Mouse (Mus musculus): ENCODE measurements at regions not wholly inside any gene's neighbourhood (a gene's known extent, or its start where the extent isn't known, plus 50 kb on each side); places are given as distances from the start of the nearest gene placed in this dataset.

DNA sequence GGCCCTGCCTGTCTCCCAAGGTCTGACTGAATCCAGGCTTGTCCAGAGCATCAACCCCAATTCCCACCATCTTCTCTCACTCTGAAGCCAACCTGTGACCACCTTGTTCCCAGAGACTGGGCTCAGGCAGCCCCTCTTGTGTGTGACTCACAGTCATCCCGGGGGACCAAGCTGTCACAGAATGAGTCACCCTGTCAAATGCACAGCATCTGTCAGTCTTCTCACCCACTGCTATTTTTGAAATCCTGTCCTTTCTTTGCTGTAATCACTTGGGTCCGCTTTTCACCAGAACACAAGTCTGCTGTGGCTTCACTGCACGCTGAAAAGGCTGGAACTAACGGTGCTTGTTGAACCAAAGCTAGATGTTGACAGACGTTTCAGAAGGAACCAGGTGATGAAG, 63.3 kb upstream of the Lrpap1 start:
- Histone ChIP-seq H3K4me3 (ENCODE audit: low read depth, low read length) (no peak overlapping the region), H3K4me1 (replicated peaks; ENCODE audit: control insufficient read depth, insufficient read depth) (no peaks in the 10 kb centered on the region), H3K27ac (replicated peaks) (no peak overlapping the region), H3K4me2 (replicated peaks; ENCODE audit: low read depth) (no peak overlapping the region), H3K9me3 (ENCODE audit: control insufficient read depth, low read length) (no peaks in the 10 kb centered on the region), H3K27me3 (ENCODE audit: control insufficient read depth, insufficient read depth, low read length) (no peaks in the 10 kb centered on the region), H3K36me3 (ENCODE audit: control insufficient read depth, insufficient read depth, low read length) (no peaks in the 10 kb centered on the region), H3K9ac (ENCODE audit: low read length) (no peak overlapping the region)
- WGBS, result 71% methylated on average over 5 of the region's 5 CpGs
- DNase-seq (ENCODE audit: low spot score) (no peak), ATAC-seq (ENCODE audit: low FRiP score, low TSS enrichment) (no peak)
- TF ChIP-seq CTCF (IDR thresholded peaks at IDR 0.05; ENCODE audit: low read depth), result no peak
- TF ChIP-seq EP300 (optimal IDR thresholded peaks at IDR 0.05), result no peak

DNA sequence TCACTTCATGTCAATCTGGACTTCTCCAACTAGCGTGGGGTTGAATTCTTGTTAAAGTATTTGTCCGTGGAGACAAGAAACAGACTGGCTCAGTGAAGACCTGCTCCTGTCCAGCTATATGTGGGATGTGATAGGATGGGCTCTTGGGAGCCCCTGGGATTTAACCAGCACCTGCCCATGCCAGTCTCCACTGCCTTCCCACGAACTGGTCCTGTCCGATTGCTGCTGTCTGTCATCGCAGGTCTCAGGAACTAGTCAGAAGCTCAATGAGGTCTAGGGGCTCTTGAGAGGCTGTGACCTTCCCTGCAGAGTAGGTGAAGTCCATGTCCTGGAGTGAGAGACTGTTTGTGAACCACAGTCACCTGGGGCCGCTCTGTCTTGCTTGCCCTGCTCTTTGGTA, 62.8 kb upstream of the Lrpap1 start:
- TF ChIP-seq EP300 (optimal IDR thresholded peaks at IDR 0.05), result no peak
- TF ChIP-seq CTCF (IDR thresholded peaks at IDR 0.05; ENCODE audit: low read depth), result no peak
- Histone ChIP-seq H3K9me3 (ENCODE audit: control insufficient read depth, low read length) (no peaks in the 10 kb centered on the region), H3K9ac (ENCODE audit: low read length) (no peak overlapping the region), H3K4me3 (ENCODE audit: low read depth, low read length) (no peak overlapping the region), H3K36me3 (ENCODE audit: control insufficient read depth, insufficient read depth, low read length) (no peaks in the 10 kb centered on the region), H3K4me1 (replicated peaks; ENCODE audit: control insufficient read depth, insufficient read depth) (no peaks in the 10 kb centered on the region), H3K4me2 (replicated peaks; ENCODE audit: low read depth) (no peak overlapping the region), H3K27me3 (ENCODE audit: control insufficient read depth, insufficient read depth, low read length) (no peaks in the 10 kb centered on the region), H3K27ac (replicated peaks) (no peak overlapping the region)
- DNase-seq (ENCODE audit: low spot score), result no peak
- WGBS, result 85% methylated on average over 6 of the region's 6 CpGs
- ATAC-seq (ENCODE audit: low FRiP score, low TSS enrichment), result no peak

DNA sequence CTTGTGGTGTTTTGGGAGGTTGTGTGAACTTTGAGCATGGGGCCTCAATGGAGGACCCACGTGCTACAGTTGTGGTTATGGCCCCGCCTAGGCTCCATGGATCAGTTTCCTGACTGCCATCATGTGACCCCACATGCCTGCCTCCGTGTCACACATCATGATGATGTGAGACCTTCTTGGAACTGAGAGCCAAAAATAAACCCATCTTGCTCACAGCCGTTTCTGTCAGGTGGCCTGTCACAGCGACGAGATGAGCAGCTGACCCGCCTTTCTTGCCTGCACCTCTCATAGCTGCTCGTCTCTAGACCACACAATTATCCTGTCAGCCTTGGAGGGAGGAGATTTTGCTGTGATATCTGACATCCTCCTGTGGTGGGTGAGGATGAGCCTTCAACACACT, 60.4 kb upstream of the Lrpap1 start:
- H3K27ac ChIP-seq (replicated peaks), result no peak overlapping the region
- H3K36me3 ChIP-seq (ENCODE audit: control insufficient read depth, insufficient read depth, low read length), result no peaks in the 10 kb centered on the region
- no peaks in the 10 kb centered on the region for H3K9me3 ChIP-seq (ENCODE audit: control insufficient read depth, low read length)
- H3K4me1 ChIP-seq (replicated peaks; ENCODE audit: control insufficient read depth, insufficient read depth), result no peaks in the 10 kb centered on the region
- H3K4me3 ChIP-seq (ENCODE audit: low read depth, low read length), result no peak overlapping the region
- TF ChIP-seq EP300 (optimal IDR thresholded peaks at IDR 0.05) (no peak), CTCF (IDR thresholded peaks at IDR 0.05; ENCODE audit: low read depth) (no peak)
- DNase-seq (ENCODE audit: low spot score) (no peak), ATAC-seq (ENCODE audit: low FRiP score, low TSS enrichment) (no peak)
- no peak overlapping the region for H3K9ac ChIP-seq (ENCODE audit: low read length)
- 73% methylated on average over 8 of the region's 8 CpGs for WGBS
- no peaks in the 10 kb centered on the region for H3K27me3 ChIP-seq (ENCODE audit: control insufficient read depth, insufficient read depth, low read length)
- H3K4me2 ChIP-seq (replicated peaks; ENCODE audit: low read depth), result no peak overlapping the region

DNA sequence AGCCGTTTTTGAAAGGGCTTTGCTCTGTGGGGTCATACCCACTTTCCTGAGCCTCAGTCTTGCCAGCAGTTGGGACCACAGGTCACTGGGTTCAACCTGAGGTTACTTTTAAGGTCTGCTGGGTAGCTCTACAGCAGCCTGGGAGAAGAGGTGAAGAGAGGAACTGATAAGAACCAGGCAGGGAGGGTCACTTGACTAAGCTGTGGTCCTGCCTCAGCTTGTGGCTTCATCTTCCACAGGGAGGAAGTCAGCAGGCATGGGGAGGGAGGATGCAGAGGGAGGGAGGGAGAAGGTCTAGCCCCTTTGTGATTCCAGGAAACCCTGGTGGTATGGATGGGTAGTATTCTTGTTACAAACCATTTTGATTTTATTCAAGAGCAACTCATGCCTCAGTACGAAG, 59.9 kb upstream of the Lrpap1 start:
- H3K4me1 ChIP-seq (replicated peaks; ENCODE audit: control insufficient read depth, insufficient read depth), result no peaks in the 10 kb centered on the region
- no peak overlapping the region for H3K4me3 ChIP-seq (ENCODE audit: low read depth, low read length)
- no peak for TF ChIP-seq CTCF (IDR thresholded peaks at IDR 0.05; ENCODE audit: low read depth)
- TF ChIP-seq EP300 (optimal IDR thresholded peaks at IDR 0.05), result no peak
- no peak overlapping the region for H3K27ac ChIP-seq (replicated peaks)
- no peak for ATAC-seq (ENCODE audit: low FRiP score, low TSS enrichment)
- H3K9ac ChIP-seq (ENCODE audit: low read length), result no peak overlapping the region
- no peaks in the 10 kb centered on the region for H3K27me3 ChIP-seq (ENCODE audit: control insufficient read depth, insufficient read depth, low read length)
- 59% methylated on average over 2 of the region's 2 CpGs for WGBS
- DNase-seq (ENCODE audit: low spot score), result no peak
- no peaks in the 10 kb centered on the region for H3K9me3 ChIP-seq (ENCODE audit: control insufficient read depth, low read length)
- no peaks in the 10 kb centered on the region for H3K36me3 ChIP-seq (ENCODE audit: control insufficient read depth, insufficient read depth, low read length)
- H3K4me2 ChIP-seq (replicated peaks; ENCODE audit: low read depth), result no peak overlapping the region

DNA sequence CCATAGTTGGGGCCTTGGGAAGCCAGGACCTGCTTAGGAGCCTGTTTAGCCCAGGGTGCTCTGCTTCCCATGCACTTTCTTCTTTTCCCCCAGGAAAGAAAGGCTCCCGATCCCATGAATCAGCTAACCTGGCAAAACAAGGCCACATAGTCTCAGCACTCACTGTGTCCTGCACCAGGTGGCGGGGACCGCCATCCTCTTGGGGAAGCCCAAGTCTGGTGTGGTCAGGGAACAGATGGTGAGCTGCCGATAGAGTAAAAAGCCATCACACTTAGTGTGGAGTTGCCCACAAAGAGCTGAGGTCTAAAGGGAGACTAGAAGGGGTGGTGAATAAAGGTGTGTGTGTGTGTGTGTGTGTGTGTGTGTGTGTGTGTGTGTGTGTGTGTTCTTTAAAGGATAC, 57.0 kb upstream of the Lrpap1 start:
- no peak overlapping the region for H3K4me2 ChIP-seq (replicated peaks; ENCODE audit: low read depth)
- no peak overlapping the region for H3K27ac ChIP-seq (replicated peaks)
- TF ChIP-seq EP300 (optimal IDR thresholded peaks at IDR 0.05) (no peak), CTCF (IDR thresholded peaks at IDR 0.05; ENCODE audit: low read depth) (no peak)
- H3K9ac ChIP-seq (ENCODE audit: low read length), result no peak overlapping the region
- WGBS, result 87% methylated on average over 4 of the region's 4 CpGs
- DNase-seq (ENCODE audit: low spot score) (no peak), ATAC-seq (ENCODE audit: low FRiP score, low TSS enrichment) (no peak)
- H3K4me1 ChIP-seq (replicated peaks; ENCODE audit: control insufficient read depth, insufficient read depth), result 0 out of 2 replicates have a peak, but pooled peaks cover 2% of the 10 kb centered on the region
- no peaks in the 10 kb centered on the region for H3K27me3 ChIP-seq (ENCODE audit: control insufficient read depth, insufficient read depth, low read length)
- H3K4me3 ChIP-seq (ENCODE audit: low read depth, low read length), result no peak overlapping the region
- no peaks in the 10 kb centered on the region for H3K9me3 ChIP-seq (ENCODE audit: control insufficient read depth, low read length)
- H3K36me3 ChIP-seq (ENCODE audit: control insufficient read depth, insufficient read depth, low read length), result no peaks in the 10 kb centered on the region

DNA sequence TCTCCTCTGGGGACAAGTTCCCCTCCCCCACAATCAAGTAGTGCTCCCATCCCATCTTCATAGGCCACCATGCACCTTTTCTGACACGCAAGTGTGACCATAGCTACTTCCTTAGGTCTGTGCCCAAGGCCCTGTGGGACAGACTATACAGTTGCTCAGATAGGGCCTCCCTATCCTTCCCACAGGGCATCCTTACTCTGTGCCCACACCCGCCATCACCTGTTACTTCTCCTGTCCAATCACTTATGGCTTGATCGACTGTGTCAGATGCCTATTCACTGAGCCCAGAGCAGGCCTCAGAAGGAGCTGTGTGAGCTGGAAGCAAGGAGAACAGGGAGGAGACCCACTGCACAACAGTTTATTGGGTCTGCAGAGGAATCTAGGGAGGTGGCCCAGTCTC, 56.6 kb upstream of the Lrpap1 start:
- Histone ChIP-seq H3K4me1 (replicated peaks; ENCODE audit: control insufficient read depth, insufficient read depth) (0 out of 2 replicates have a peak, but pooled peaks cover 2% of the 10 kb centered on the region), H3K27me3 (ENCODE audit: control insufficient read depth, insufficient read depth, low read length) (no peaks in the 10 kb centered on the region), H3K9me3 (ENCODE audit: control insufficient read depth, low read length) (no peaks in the 10 kb centered on the region), H3K9ac (ENCODE audit: low read length) (no peak overlapping the region), H3K36me3 (ENCODE audit: control insufficient read depth, insufficient read depth, low read length) (no peaks in the 10 kb centered on the region), H3K27ac (replicated peaks) (no peak overlapping the region), H3K4me3 (ENCODE audit: low read depth, low read length) (no peak overlapping the region), H3K4me2 (replicated peaks; ENCODE audit: low read depth) (no peak overlapping the region)
- no peak for ATAC-seq (ENCODE audit: low FRiP score, low TSS enrichment)
- DNase-seq (ENCODE audit: low spot score), result no peak
- WGBS, result 93% methylated on average over 3 of the region's 3 CpGs
- TF ChIP-seq EP300 (optimal IDR thresholded peaks at IDR 0.05), result no peak
- TF ChIP-seq CTCF (IDR thresholded peaks at IDR 0.05; ENCODE audit: low read depth), result no peak

Data from stomach, postnatal 0 days (tissue).